Mouse (Mus musculus) liver, embryonic 14.5 days (tissue): ENCODE results near the gene Zscan21.

ENCODE experiments used
- CTCF ChIP-seq: IDR thresholded peaks from 2 replicates; pipeline ENCODE4 v1.5.1; 2016; ENCODE audit warnings: antibody characterized with exemption, low read depth, control low read depth
- EP300 ChIP-seq: IDR thresholded peaks from 2 replicates; pipeline ENCODE4 v1.6.1; 2016; ENCODE audit warnings: antibody characterized with exemption, low read depth

DNA sequence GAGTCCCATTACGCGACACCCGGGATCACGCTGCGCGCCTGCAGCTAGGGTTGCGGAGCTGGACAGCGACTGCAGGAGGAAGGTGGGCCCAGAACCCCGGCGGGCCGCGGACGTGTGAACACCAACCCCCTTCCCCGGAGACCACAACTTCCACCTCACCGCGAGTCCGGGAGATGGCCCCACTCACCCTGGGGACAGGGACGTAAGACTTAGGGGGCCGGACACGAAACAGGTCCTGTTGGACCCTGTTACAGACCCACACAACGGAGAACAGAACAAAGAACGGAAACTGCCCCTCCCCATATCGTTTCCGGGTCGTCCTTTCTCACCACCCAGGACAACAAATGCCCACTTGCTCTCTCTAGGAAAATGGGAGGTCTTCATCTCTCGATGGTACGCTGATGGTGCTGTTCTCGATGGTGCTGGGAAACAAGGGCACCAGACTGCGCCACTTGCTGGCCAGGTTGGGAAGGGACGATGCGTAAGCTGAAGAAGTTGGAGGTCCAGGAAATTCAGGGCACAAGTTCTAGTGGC, 38.8 kb downstream of the Zscan21 start, which contains the start of gene Zfp113:
- TF ChIP-seq CTCF: peak; percentile 99
- TF ChIP-seq EP300: no peak
